Mouse (Mus musculus): ENCODE measurements around the gene Pdss2.

The Pdss2 gene

DNA sequence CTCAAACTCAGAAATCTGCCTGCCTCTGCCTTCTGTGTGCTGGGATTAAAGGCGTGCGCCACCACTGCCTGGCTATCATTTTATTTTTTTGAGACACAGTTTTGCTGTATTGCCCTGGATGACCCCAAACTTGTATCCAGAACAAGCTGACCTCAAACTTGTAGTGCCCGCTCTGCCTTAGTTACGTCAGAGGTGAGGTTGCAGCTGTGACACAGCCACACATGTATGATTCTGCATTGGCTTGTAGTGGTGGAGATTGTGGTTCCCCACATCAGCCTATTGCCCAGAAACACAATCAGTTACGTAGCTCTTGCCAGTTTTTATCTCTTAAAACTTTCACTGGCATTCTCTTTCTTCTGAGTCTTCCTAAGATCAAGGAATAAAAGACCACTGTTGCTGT is 108.5 kb downstream of the Pdss2 start:
- TF ChIP-seq CTCF (conservative IDR thresholded peaks at IDR 0.05; ENCODE audit: low read length) (no peak), POU5F1 (IDR thresholded peaks at IDR 0.05; ENCODE audit: borderline replicate concordance, low read length) (no peak), NANOG (IDR thresholded peaks at IDR 0.05; ENCODE audit: borderline replicate concordance, low read length) (no peak)
- H3K4me3 ChIP-seq (replicated peaks; ENCODE audit: low read length): no peak overlapping the region
- peaks cover 12% of the 10 kb centered on the region; the same call in 1 of the 2 replicates for H3K4me1 ChIP-seq (replicated peaks; ENCODE audit: low read depth, low read length)
- no peaks in the 10 kb centered on the region for H3K27me3 ChIP-seq (ENCODE audit: insufficient read depth, low read length)
- no peaks in the 10 kb centered on the region for H3K9me3 ChIP-seq (ENCODE audit: low read length)
- H3K36me3 ChIP-seq (ENCODE audit: insufficient read depth, low read length): no peaks in the 10 kb centered on the region

DNA sequence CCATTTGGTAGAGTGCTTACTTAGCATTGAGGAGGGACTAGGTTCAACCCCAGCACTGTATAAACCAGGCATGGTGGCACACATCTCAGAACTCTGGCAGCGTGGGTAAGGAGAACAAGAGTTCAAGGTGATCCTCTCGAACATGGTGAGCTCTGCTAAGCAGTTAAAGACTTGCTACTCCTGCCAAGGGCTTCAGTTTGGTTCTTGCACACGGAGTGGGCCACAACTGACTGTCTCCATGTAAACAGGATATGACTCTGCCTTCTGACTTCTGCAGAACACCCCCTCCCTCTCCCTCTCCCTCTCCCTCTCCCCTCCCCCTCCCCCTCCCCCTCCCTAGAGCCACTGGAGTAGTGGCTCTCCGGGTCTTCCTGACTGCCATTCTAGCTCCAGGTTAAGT is 109.4 kb downstream of the Pdss2 start:
- TF ChIP-seq NANOG (IDR thresholded peaks at IDR 0.05; ENCODE audit: borderline replicate concordance, low read length): no peak
- TF ChIP-seq CTCF (conservative IDR thresholded peaks at IDR 0.05; ENCODE audit: low read length): no peak
- no peak for TF ChIP-seq POU5F1 (IDR thresholded peaks at IDR 0.05; ENCODE audit: borderline replicate concordance, low read length)
- Histone ChIP-seq H3K36me3 (ENCODE audit: insufficient read depth, low read length) (no peaks in the 10 kb centered on the region; the same call in 1 of the 2 replicates), H3K4me3 (replicated peaks; ENCODE audit: low read length) (no peak overlapping the region)

DNA sequence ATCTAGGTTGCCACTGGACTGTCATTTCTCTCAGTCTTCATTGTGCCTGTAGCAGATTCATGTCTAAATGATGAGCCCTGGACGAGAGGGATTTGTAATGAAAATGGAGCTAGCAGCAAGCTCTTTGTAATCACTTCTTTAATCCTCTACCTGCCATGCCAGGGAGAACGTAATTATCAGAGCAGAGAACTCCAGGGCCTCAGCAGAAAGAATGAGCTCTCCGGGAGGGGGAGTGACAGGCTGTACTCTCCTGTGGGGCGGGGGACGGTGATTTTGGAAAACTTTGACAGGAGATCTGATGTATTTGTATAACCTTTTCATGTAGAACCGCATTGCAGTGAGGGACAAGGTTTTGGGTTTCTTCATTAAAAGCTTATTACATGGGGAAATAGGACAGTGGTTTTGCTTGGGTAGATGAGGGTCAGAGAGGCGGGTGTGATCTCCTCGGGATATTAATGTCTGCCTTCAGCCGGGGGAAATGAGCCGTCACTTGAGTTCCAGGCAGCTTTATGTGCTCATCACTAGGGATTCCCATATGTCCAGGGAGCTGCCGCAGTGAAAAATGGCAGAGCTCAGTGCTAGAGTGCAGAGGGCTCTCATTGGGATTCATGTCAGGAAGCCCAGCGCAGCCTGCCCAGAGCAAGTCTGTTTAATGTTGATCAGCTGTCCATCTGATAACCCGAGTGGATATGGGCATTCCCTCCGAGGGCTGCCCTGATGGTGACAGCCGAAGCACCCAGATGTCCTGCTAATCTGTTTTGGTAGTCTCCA is 110.8 kb downstream of the Pdss2 start:
- Histone ChIP-seq H3K4me3 (replicated peaks; ENCODE audit: low read length) (no peak overlapping the region), H3K27me3 (ENCODE audit: insufficient read depth, low read length) (no peaks in the 10 kb centered on the region), H3K36me3 (ENCODE audit: insufficient read depth, low read length) (no peaks in the 10 kb centered on the region; the same call in 1 of the 2 replicates), H3K4me1 (replicated peaks; ENCODE audit: low read depth, low read length) (peaks cover 12% of the 10 kb centered on the region; the same call in 1 of the 2 replicates), H3K9me3 (ENCODE audit: low read length) (no peaks in the 10 kb centered on the region)
- TF ChIP-seq NANOG (IDR thresholded peaks at IDR 0.05; ENCODE audit: borderline replicate concordance, low read length): no peak
- no peak for TF ChIP-seq POU5F1 (IDR thresholded peaks at IDR 0.05; ENCODE audit: borderline replicate concordance, low read length)
- no peak for TF ChIP-seq CTCF (conservative IDR thresholded peaks at IDR 0.05; ENCODE audit: low read length)

More for the DNA sequence above, 109.4 kb downstream of the Pdss2 start:
- H3K4me1 ChIP-seq (replicated peaks; ENCODE audit: low read depth, low read length): peaks cover 12% of the 10 kb centered on the region; the same call in 1 of the 2 replicates
- no peaks in the 10 kb centered on the region for H3K9me3 ChIP-seq (ENCODE audit: low read length)
- no peaks in the 10 kb centered on the region for H3K27me3 ChIP-seq (ENCODE audit: insufficient read depth, low read length)

DNA sequence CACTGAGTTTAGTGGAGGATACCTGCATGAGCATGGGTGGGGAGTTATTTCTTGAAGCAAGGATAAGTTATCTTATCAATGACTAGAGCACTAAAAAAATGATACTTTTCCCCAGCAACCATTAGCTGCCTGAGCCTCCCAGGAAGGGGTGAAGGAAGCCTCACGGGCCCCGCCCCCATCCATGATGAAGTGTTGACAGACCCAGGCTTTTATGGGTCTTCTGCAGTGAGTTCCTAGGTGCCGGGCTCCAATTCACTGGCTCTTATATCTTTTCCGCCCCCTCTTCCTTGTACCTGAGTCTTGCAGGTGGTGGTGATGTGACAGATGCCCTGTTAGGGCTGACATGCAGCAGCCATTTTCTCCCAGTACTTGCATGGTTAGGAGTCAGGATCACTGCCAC is 114.6 kb downstream of the Pdss2 start:
- Histone ChIP-seq H3K4me1 (replicated peaks; ENCODE audit: low read depth, low read length) (peaks cover 9% of the 10 kb centered on the region; the same call in 1 of the 2 replicates), H3K36me3 (ENCODE audit: insufficient read depth, low read length) (no peaks in the 10 kb centered on the region; the same call in 1 of the 2 replicates), H3K9me3 (ENCODE audit: low read length) (no peaks in the 10 kb centered on the region), H3K27me3 (ENCODE audit: insufficient read depth, low read length) (no peaks in the 10 kb centered on the region), H3K4me3 (replicated peaks; ENCODE audit: low read length) (no peak overlapping the region)
- TF ChIP-seq NANOG (IDR thresholded peaks at IDR 0.05; ENCODE audit: borderline replicate concordance, low read length): no peak
- no peak for TF ChIP-seq POU5F1 (IDR thresholded peaks at IDR 0.05; ENCODE audit: borderline replicate concordance, low read length)
- TF ChIP-seq CTCF (conservative IDR thresholded peaks at IDR 0.05; ENCODE audit: low read length): no peak

DNA sequence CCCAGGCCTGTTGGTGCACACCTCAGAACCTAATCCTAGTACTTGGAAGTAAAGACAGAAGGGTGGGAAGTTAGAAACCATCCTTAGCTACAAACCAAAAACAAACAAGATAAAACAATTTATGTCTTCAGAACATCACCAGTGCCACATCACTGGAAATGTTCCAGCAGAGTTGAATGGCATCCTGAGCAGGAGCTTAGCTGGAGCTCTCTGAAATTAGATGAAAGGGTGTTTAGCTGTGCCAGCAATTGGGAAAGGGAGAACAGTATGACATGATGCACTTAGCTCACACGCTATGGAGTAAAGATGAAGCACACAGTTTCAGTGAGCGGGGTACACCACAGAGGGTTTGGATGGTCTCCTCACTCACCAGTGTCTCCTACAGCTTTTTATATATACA is 115.8 kb downstream of the Pdss2 start:
- no peaks in the 10 kb centered on the region; the same call in 1 of the 2 replicates for H3K36me3 ChIP-seq (ENCODE audit: insufficient read depth, low read length)
- no peak for TF ChIP-seq POU5F1 (IDR thresholded peaks at IDR 0.05; ENCODE audit: borderline replicate concordance, low read length)
- no peak for TF ChIP-seq CTCF (conservative IDR thresholded peaks at IDR 0.05; ENCODE audit: low read length)
- no peak for TF ChIP-seq NANOG (IDR thresholded peaks at IDR 0.05; ENCODE audit: borderline replicate concordance, low read length)
- no peak overlapping the region for H3K4me3 ChIP-seq (replicated peaks; ENCODE audit: low read length)
- H3K4me1 ChIP-seq (replicated peaks; ENCODE audit: low read depth, low read length): 0 out of 2 replicates have a peak, but pooled peaks cover 2% of the 10 kb centered on the region
- no peaks in the 10 kb centered on the region for H3K9me3 ChIP-seq (ENCODE audit: low read length)
- H3K27me3 ChIP-seq (ENCODE audit: insufficient read depth, low read length): no peaks in the 10 kb centered on the region

DNA sequence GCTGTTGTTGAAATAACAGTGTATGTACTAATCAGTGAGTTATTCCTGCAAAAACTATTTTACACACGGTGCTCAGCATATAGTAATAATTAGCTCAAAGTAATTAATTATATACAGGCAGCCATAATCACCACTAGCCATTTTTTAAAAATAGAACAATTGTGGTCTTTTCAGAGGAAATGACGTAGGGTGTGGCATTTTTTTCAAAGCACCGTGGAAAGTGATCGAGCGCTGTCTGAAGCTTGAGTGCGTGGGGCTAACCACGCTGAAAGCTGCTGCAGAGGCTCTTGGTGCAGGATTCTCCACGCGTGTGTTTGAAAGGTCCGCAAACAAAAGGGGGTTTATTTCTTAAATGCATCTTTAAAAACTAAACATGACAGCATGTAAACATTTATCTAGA is 118.5 kb downstream of the Pdss2 start:
- TF ChIP-seq CTCF (conservative IDR thresholded peaks at IDR 0.05; ENCODE audit: low read length) (no peak), POU5F1 (IDR thresholded peaks at IDR 0.05; ENCODE audit: borderline replicate concordance, low read length) (no peak), NANOG (IDR thresholded peaks at IDR 0.05; ENCODE audit: borderline replicate concordance, low read length) (no peak)
- Histone ChIP-seq H3K36me3 (ENCODE audit: insufficient read depth, low read length) (no peaks in the 10 kb centered on the region; the same call in 1 of the 2 replicates), H3K4me1 (replicated peaks; ENCODE audit: low read depth, low read length) (no peaks in the 10 kb centered on the region), H3K27me3 (ENCODE audit: insufficient read depth, low read length) (no peaks in the 10 kb centered on the region), H3K9me3 (ENCODE audit: low read length) (no peaks in the 10 kb centered on the region), H3K4me3 (replicated peaks; ENCODE audit: low read length) (no peak overlapping the region)

DNA sequence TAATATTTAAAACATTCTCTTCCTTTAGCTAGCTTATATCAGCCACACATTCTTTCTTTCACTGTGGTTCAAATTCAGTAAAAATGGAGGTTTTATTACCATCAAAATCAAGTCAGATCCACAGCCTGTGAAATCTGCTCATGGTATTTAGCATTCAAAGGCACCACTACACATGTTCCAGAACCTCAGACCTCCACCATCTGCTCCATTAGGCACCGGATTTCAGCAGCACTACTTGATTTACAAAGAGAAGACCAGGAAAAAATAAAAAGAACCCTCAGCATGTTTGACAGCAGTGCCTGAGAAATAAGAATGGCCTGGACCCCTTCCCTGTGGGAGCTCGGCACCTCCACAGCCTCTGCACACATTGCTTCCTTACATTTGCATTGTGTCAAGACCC is 128.4 kb downstream of the Pdss2 start:
- TF ChIP-seq NANOG (IDR thresholded peaks at IDR 0.05; ENCODE audit: borderline replicate concordance, low read length) (no peak), POU5F1 (IDR thresholded peaks at IDR 0.05; ENCODE audit: borderline replicate concordance, low read length) (no peak), CTCF (conservative IDR thresholded peaks at IDR 0.05; ENCODE audit: low read length) (no peak)
- H3K4me3 ChIP-seq (replicated peaks; ENCODE audit: low read length): no peak overlapping the region
- no peaks in the 10 kb centered on the region for H3K4me1 ChIP-seq (replicated peaks; ENCODE audit: low read depth, low read length)
- H3K9me3 ChIP-seq (ENCODE audit: low read length): no peaks in the 10 kb centered on the region
- H3K36me3 ChIP-seq (ENCODE audit: insufficient read depth, low read length): peaks cover 20% of the 10 kb centered on the region
- H3K27me3 ChIP-seq (ENCODE audit: insufficient read depth, low read length): no peaks in the 10 kb centered on the region

DNA sequence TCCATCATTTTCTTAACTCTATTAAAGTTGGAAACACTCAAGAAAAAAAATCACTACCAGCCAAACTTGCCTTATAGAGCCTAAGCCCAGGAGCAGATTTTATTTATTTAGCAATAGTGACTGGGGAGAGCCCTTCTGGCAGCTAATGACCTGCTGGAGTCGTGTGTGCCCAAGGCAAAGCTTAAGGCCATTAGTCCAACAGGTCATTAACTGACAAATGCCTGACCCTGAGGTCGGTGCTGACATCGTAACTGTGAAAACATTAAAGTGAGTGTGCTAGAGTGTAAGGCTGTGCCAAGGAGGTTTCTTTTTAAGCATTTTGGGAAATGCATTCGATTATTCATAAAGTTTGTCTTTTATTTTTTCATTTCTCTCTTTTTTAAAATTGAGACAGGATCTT is 136.6 kb downstream of the Pdss2 start:
- H3K9me3 ChIP-seq (ENCODE audit: low read length): no peaks in the 10 kb centered on the region
- H3K4me3 ChIP-seq (replicated peaks; ENCODE audit: low read length): no peak overlapping the region
- H3K4me1 ChIP-seq (replicated peaks; ENCODE audit: low read depth, low read length): peaks cover 9% of the 10 kb centered on the region
- peaks cover 9% of the 10 kb centered on the region; the same call in 1 of the 2 replicates for H3K36me3 ChIP-seq (ENCODE audit: insufficient read depth, low read length)
- TF ChIP-seq CTCF (conservative IDR thresholded peaks at IDR 0.05; ENCODE audit: low read length) (no peak), POU5F1 (IDR thresholded peaks at IDR 0.05; ENCODE audit: borderline replicate concordance, low read length) (no peak), NANOG (IDR thresholded peaks at IDR 0.05; ENCODE audit: borderline replicate concordance, low read length) (no peak)
- no peaks in the 10 kb centered on the region for H3K27me3 ChIP-seq (ENCODE audit: insufficient read depth, low read length)

Data from E14TG2a.4 (cell line).